Mouse (Mus musculus): ENCODE results near the gene Hint3. TPM values are rescaled to one million over a fixed set of nuclear protein-coding genes. Genes with fewer than 3 reads are reported as not detected.
"Not testable (repeated sequence)": the region's sequence is repeated elsewhere in the genome, so short reads cannot be mapped to it uniquely, and the experiment has no call there.

Gene Hint3
- total and polyA plus RNA-seq, 2 experiments = 16.4 to 54.7 TPM

- 76% methylated on average over 2 of the region's 2 CpGs for WGBS
- no peaks in the 10 kb centered on the region; the same call in 1 of the 2 replicates for H3K36me3 ChIP-seq (ENCODE audit: control insufficient read depth, insufficient read depth, low read length)
- TF ChIP-seq POLR2A (IDR thresholded peaks at IDR 0.05; ENCODE audit: extremely low read depth, insufficient read depth, low read length) = no peak
- no peak for TF ChIP-seq CTCF (IDR thresholded peaks at IDR 0.05; ENCODE audit: low read depth, low read length)
- H3K4me3 ChIP-seq (ENCODE audit: insufficient read depth, low read depth, low read length) = no peak overlapping the region
- H3K27me3 ChIP-seq (ENCODE audit: control insufficient read depth, insufficient read depth, low read length) = no peaks in the 10 kb centered on the region
- no peak for DNase-seq (ENCODE audit: extremely low read depth, low read depth, low spot score)
- H3K79me2 ChIP-seq (ENCODE audit: control insufficient read depth, insufficient read depth, low read length) = no peaks in the 10 kb centered on the region
- H3K4me1 ChIP-seq (ENCODE audit: control insufficient read depth, insufficient read depth, low read length) = no peaks in the 10 kb centered on the region
- H3K9ac ChIP-seq (ENCODE audit: low read depth, low read length) = no peak overlapping the region
- no peak overlapping the region for H3K27ac ChIP-seq (replicated peaks; ENCODE audit: insufficient read depth, low read depth, low read length)
These were observed 18.2 kb upstream of the Hint3 start for GRCm38 (mm10) chr10:30647681-30648080.

GRCm38 (mm10) chr10:30638216-30638615 is 8.8 kb upstream of the Hint3 start:
- Histone ChIP-seq H3K79me2 (ENCODE audit: control insufficient read depth, insufficient read depth, low read length) (no peaks in the 10 kb centered on the region), H3K27ac (replicated peaks; ENCODE audit: insufficient read depth, low read depth, low read length) (no peak overlapping the region), H3K4me1 (ENCODE audit: control insufficient read depth, insufficient read depth, low read length) (no peaks in the 10 kb centered on the region), H3K27me3 (ENCODE audit: control insufficient read depth, insufficient read depth, low read length) (no peaks in the 10 kb centered on the region), H3K4me3 (ENCODE audit: insufficient read depth, low read depth, low read length) (no peak overlapping the region), H3K36me3 (ENCODE audit: control insufficient read depth, insufficient read depth, low read length) (no peaks in the 10 kb centered on the region), H3K9ac (ENCODE audit: low read depth, low read length) (no peak overlapping the region)
- TF ChIP-seq POLR2A (IDR thresholded peaks at IDR 0.05; ENCODE audit: extremely low read depth, insufficient read depth, low read length) (no peak), CTCF (IDR thresholded peaks at IDR 0.05; ENCODE audit: low read depth, low read length) (no peak)
- no peak for DNase-seq (ENCODE audit: extremely low read depth, low read depth, low spot score)
- WGBS = 77% methylated on average over 3 of the region's 3 CpGs

GRCm38 (mm10) chr10:30636474-30637154 is 7.2 kb upstream of the Hint3 start:
- H3K36me3 ChIP-seq (ENCODE audit: control insufficient read depth, insufficient read depth, low read length); H3K4me1 ChIP-seq (ENCODE audit: control insufficient read depth, insufficient read depth, low read length); H3K4me3 ChIP-seq (ENCODE audit: insufficient read depth, low read depth, low read length); H3K27me3 ChIP-seq (ENCODE audit: control insufficient read depth, insufficient read depth, low read length); H3K27ac ChIP-seq (replicated peaks; ENCODE audit: insufficient read depth, low read depth, low read length); H3K9ac ChIP-seq (ENCODE audit: low read depth, low read length); H3K79me2 ChIP-seq (ENCODE audit: control insufficient read depth, insufficient read depth, low read length); DNase-seq (ENCODE audit: extremely low read depth, low read depth, low spot score): not testable (repeated sequence)
- WGBS = 78% methylated on average over 1 of the region's 1 CpGs

- Histone ChIP-seq H3K27ac (replicated peaks; ENCODE audit: insufficient read depth, low read depth, low read length) (no peak overlapping the region), H3K9ac (ENCODE audit: low read depth, low read length) (no peak overlapping the region), H3K36me3 (ENCODE audit: control insufficient read depth, insufficient read depth, low read length) (no peaks in the 10 kb centered on the region), H3K27me3 (ENCODE audit: control insufficient read depth, insufficient read depth, low read length) (no peaks in the 10 kb centered on the region), H3K4me3 (ENCODE audit: insufficient read depth, low read depth, low read length) (no peak overlapping the region), H3K4me1 (ENCODE audit: control insufficient read depth, insufficient read depth, low read length) (no peaks in the 10 kb centered on the region), H3K79me2 (ENCODE audit: control insufficient read depth, insufficient read depth, low read length) (no peaks in the 10 kb centered on the region)
- DNase-seq (ENCODE audit: extremely low read depth, low read depth, low spot score) = no peak
- TF ChIP-seq CTCF (IDR thresholded peaks at IDR 0.05; ENCODE audit: low read depth, low read length) (no peak), POLR2A (IDR thresholded peaks at IDR 0.05; ENCODE audit: extremely low read depth, insufficient read depth, low read length) (no peak)
- WGBS = 97% methylated on average over 1 of the region's 1 CpGs
These were observed 3.3 kb upstream of the Hint3 start for GRCm38 (mm10) chr10:30632718-30633117.

- no peaks in the 10 kb centered on the region for H3K4me1 ChIP-seq (ENCODE audit: control insufficient read depth, insufficient read depth, low read length)
- no peaks in the 10 kb centered on the region for H3K79me2 ChIP-seq (ENCODE audit: control insufficient read depth, insufficient read depth, low read length)
- H3K27me3 ChIP-seq (ENCODE audit: control insufficient read depth, insufficient read depth, low read length) = no peaks in the 10 kb centered on the region
- H3K36me3 ChIP-seq (ENCODE audit: control insufficient read depth, insufficient read depth, low read length) = no peaks in the 10 kb centered on the region
- H3K4me3 ChIP-seq (ENCODE audit: insufficient read depth, low read depth, low read length) = no peak overlapping the region
- TF ChIP-seq POLR2A (IDR thresholded peaks at IDR 0.05; ENCODE audit: extremely low read depth, insufficient read depth, low read length) (no peak), CTCF (IDR thresholded peaks at IDR 0.05; ENCODE audit: low read depth, low read length) (no peak)
- H3K9ac ChIP-seq (ENCODE audit: low read depth, low read length) = no peak overlapping the region
- DNase-seq (ENCODE audit: extremely low read depth, low read depth, low spot score) = no peak
- H3K27ac ChIP-seq (replicated peaks; ENCODE audit: insufficient read depth, low read depth, low read length) = no peak overlapping the region
These were observed 545 bp upstream of the Hint3 start for GRCm38 (mm10) chr10:30629977-30630376.

- not testable (repeated sequence) for H3K36me3 ChIP-seq (ENCODE audit: control insufficient read depth, insufficient read depth, low read length); H3K27me3 ChIP-seq (ENCODE audit: control insufficient read depth, insufficient read depth, low read length); H3K27ac ChIP-seq (replicated peaks; ENCODE audit: insufficient read depth, low read depth, low read length); DNase-seq (ENCODE audit: extremely low read depth, low read depth, low spot score); H3K79me2 ChIP-seq (ENCODE audit: control insufficient read depth, insufficient read depth, low read length); H3K9ac ChIP-seq (ENCODE audit: low read depth, low read length); H3K4me3 ChIP-seq (ENCODE audit: insufficient read depth, low read depth, low read length); H3K4me1 ChIP-seq (ENCODE audit: control insufficient read depth, insufficient read depth, low read length)
- 93% methylated on average over 11 of the region's 11 CpGs for WGBS
These were observed 988 bp downstream of the Hint3 start for GRCm38 (mm10) chr10:30628444-30628843.

Measured in liver, adult 2 months (tissue).